Mouse (Mus musculus): ENCODE measurements at regions not wholly inside any gene's neighbourhood (a gene's known extent, or its start where the extent isn't known, plus 50 kb on each side); places are given as distances from the start of the nearest gene placed in this dataset.
"Not testable (repeated sequence)": the region's sequence is repeated elsewhere in the genome, so short reads cannot be mapped to it uniquely, and the experiment has no call there.

DNA sequence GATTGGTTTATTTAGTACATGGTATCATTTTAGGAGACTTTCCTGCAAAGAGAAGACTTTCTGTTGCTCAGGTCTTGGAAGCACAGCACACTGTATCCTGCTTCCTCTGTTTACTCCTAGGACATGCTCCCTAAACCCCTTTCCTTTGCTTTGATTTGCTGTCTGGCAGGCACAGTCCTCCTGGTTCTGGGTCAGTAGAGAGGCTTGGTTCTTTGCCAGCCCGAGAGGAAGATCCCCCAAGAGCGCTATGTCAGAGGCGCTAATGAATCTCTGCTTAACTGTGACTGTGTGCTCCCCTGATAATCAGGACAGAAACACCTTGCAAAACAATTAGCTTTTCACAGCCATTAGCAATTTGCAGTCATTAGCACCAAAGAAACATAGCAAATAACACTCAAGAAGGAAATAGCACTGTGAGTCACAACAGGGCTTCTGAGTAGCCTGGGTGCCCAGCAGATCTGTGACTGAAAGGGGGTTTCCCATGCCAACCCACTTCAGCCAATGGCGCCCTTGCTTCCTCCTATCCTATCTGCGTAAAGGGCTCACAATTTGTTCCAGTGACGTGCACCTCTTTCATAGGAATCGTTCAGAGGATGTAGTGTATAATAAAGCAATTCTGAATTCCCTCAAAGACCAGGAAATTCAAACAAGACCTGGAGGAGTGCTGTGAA lies 145.5 kb downstream of the Gm815 start:
- DNase-seq = peak in 1 of 2 experiments; percentile 10

DNA sequence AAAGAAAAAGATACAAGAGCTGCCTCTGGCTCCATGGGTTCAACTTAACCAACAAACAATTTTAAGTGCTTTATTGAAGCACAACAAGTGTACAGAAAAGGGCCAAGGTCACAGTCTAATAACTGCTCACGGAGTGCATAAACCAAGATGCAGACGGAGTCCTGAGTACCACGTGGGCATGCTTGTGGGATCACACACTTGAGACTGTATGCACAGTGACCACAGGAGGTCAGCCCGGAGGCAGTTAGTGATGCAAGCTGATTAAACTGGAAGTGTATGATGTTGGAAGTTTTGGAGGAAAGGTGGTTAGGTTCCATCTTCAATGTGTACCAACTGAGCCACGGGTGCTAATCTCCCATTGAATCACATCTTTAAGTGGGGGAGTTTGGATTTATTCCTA lies 146.9 kb downstream of the Gm815 start:
- DNase-seq = no peak

DNA sequence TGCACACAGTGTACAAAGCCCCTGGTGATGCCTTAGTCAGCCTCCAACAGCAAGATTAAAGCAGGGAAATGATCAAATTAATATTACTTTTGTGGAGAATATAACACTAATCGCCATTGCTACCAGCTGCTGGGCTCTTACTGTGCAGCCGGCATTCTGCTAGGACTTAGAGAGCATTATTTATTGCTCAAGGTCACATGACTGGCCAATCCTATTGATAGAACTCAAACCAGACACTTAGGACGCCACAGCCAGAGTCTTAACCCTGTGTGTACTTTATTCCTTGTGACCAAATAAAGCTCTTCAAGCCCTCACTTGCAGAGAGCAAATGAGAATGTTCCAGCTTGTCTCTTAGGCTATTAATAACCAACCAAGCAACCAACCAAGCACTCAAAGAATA lies 152.6 kb downstream of the Gm815 start:
- DNase-seq = no peak

DNA sequence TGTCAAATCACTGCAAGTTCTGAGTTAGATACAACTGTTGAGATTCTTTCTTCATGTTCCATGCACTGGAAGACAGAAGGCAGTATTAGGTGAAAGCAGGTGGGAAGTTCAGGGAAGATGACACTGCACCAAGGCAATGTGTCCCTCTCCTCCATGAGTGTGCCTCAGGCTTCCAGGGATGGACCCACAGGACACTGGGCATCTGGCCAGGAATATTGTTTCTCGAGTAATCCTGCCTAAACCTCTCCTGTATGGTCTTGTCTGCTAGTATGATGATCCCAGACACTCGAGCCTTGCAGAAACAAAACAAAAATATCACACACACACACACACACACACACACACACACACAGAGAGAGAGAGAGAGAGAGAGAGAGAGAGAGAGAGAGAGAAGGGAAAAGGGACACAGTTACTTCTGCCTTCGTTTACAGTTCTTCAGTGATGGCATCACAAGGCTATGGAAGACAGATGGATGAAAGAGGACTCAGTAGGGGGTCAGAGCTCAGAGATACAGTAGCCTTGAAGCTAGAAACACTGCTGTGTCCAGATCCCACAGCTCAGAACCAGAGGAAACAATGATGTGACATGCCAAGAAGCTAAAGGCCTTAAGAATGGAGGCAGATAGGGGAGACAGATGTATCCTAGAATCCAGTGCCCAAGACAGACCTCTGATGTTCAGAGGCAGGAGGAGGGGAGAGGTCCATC lies 154.8 kb downstream of the Gm815 start:
- DNase-seq = peak; percentile 43 to 44

DNA sequence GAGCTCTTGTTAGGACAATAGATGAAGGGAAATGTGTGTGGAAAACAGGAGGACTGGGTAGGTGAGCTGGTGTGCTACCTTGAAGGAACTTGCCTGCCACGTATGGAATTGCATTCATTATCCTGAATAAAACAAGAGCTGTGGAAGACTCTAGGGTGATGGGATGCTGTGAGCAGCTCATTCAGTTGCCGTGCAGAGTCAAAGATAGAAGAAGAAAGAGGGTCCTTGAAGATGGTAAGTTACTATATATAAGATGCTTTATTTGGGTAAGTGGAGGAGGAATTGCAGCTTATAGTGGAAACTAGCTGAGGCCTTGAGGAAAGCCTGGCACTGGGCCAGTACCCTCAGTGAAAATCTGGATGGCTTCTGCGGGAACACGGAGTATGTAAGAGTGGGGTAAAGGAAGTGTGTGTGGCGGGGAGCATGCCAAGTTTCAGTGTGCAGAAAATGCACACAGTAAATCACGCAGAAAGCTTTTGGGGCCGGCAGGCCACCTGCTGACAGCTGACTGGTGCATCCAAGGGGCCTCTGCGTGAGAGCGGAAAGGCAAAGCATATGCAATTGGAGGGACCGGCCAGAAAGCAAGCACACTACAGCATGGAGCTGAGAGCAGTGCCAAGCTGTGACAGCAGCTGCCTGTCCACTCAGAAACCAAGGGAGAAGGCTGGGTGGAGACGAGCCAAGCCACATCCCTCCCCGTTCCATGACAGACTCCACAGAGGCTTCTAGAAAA lies 149.7 kb upstream of the Vldlr start:
- DNase-seq = peak; percentile 80 to 82

DNA sequence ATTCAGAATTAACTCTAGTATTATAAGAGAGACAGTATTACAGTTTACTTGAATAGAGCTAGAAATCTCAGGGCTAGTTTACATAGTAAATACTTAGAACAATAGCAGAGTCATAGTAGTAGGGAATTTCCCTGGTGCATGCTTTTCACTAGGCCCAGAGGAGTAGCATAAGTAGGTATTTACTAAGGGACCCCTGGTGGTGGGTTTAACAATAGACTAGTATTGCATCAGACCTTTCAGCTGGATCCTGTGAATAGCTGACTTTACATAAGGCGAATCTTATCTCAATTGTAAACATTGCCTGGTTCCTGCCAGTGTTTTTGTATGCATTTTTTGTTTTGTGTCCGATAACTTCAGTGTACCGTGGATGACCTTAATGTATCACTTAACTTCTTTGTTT lies 143.0 kb upstream of the Vldlr start:
- DNase-seq = no peak

DNA sequence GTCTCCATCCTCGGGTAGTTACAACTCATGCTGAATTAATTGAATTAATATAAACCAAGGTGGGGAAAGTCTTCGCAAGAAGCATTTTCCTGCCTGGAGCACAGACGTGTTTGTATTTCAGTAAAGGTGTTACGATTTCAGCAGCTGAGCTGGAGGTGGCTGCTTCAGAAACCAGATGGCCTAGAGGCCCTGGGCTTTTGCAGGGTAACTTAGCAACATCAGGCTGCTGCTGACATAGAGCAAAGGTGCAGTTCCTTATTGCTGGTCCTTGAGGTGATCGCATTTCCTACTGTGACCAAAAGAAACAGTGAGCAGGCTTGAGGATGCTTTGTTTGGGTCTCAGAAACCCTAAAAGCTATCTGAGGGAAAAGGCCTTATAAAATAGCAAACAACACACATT lies 141.3 kb upstream of the Vldlr start:
- no peak for DNase-seq

DNA sequence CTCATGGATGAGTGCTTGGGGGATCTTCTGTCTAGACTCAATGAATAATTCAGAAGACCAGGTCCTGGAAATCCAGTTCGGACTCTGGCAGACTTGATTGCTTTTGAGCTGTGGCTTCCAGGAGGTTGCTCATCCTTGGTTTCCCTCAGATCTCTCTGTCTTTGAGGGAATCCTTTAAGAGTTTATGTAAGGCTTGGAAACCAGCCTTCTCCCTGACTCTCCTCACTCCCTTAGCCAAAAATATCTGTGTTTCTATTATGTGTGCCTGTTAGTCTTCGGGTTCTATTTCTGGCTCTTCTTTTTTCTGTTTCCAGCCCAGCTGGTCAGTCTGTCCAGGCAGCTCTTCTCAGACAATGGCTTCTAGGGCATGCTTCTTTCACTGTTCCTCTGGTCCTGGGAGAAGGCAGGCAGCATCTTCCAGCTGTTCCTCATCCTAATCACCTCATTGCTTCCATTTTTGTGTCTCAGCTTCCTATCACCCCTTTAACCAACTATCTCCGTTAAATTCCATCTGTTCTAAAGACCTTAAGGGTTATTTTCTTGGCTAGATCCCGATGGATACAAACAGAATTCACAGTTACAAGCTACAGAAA lies 139.3 kb upstream of the Vldlr start:
- DNase-seq = no peak

DNA sequence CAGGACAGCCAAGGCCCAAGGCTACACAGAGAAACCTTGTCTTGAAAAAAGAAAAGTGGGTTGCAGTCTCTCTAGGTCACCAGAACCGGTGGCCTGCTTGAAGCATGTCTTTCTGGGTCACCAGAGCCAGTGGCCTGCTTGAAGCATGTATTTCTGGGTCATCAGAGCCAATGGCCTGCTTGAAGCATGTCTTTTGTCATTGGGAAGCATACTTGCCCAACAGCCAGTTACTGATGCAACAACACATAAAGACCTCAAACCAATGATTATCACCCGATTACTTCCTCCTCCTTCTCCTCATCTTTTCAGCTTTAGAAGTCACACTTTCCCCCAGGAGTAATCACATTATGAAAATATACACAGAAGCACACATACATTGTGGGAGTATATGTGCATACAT lies 128.9 kb upstream of the Vldlr start:
- DNase-seq = peak in 1 of 2 experiments; percentile 5

DNA sequence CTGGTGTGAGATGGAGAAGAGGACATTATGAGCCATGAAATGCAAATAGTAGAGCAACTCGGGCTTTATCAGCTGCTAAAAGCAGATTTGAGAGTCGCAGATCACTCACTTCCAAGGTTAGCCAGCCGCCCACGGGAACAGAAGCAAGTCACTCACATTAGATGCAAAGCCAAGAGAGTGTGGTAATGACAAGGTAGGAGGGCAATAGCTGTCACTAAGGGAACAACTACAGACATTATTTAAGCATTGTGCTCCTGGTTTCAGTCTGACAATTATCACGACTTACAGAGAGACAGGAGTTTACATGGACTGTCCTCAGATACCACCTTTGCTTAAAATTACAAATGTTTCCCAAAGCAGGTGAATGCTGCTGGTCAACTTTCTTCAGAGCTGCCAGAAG lies 128.5 kb upstream of the Vldlr start:
- DNase-seq = no peak

DNA sequence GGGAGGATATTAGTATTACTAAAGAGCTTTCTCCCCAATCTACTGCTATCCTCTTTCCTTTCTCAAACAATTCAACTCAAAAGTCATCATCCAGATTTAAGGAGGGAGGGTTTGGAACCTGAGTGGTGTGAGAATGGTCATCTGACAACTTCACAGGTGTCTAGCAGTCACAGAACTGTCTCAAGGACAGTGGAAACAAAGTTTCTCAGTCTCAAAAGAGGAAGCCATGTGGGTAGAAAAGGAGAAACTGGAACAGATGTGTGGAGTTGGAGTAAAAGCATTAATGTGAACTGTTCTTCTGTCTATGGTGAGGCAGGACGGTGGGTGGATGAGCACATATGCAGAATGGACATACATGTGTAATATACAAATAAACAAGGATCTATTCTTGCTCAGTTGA lies 127.2 kb upstream of the Vldlr start:
- no peak for DNase-seq

DNA sequence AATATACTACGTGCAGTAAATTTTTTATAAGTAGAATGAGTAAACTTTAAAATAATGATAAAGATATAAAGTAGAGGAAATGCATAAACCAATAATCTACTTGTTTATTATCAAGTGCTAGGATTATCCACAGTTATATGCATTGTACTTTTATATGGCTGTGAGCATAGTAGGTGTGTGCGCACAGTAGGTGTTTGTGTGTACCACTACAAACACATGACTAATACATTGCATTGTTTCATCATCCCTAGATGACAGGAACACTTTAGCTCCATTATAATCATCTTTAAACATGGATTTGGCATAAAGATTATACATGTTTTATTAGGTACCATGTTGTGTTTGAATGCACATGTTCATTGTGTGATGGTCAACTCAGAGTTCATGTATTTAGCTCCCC lies 124.7 kb upstream of the Vldlr start:
- no peak for DNase-seq

DNA sequence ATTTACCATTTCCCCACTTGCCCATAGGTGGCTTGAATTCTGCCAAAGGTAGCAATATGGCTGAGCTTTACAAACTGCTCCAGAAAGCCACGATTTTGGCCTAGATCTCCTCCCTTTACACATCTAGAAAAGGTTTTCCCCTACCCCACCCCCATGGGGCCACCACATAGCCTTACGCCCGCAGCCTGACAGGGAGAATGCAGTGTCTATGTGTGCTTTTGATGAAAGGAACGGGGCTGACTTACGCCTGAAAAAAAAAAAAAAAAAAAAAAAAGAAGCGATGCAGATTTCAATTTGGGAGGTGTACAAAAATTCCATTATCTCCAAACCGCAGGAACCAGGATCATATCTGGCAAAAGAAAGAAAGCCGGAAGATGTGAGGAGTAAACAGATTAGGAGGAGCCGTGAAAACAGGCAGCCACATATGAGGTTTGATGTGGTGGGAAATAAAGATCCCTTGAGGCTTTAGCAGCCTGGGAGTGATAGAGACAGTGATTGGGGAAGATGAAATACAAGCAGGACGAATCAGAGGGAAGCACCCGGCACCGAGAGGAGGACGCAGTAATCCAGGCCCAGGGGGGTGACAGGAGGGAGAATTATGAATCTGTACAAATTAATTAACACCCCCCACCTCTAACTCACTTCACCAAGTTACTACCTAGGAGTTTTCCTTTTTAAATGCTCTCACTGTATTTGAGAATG lies 121.4 kb upstream of the Vldlr start:
- no peak for DNase-seq

DNA sequence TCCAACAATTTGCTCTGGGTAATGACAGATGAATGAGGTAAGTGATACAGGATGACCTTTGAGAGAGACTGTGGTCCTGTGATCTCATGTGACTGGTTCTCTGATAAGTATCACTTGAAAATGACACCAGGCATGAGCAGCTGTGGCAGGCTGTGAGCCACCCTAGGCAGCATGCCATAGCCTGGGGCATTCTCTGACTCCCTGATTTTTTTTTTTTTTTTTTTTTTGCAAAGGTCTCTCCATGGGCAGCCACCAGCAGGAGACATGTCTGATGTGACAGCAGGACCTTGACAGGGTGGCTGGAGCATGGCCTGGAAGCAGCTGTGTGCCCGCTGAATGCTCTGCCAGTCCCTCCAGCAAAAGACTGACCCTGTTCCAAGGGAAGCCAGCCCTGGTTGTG lies 116.4 kb upstream of the Vldlr start:
- no peak for DNase-seq

DNA sequence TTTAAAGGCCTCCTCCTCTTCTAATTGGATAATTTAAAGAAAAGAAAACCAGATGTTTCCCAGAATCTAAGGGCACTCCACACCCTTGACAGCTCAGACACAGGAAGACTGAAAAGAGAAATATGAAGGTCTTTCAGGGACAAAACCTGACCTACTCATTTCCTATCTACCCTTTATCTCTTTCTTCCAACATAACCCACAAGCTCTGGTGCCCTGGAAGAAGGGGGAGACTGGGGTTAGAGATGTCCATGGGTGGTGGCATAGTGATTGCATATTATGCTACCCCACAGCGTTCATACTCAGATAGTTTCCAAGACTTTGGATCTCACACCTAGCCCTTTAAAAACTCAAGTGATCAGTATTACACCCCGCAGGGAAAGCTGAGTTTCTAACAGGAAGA lies 105.8 kb upstream of the Vldlr start:
- no peak for DNase-seq

DNA sequence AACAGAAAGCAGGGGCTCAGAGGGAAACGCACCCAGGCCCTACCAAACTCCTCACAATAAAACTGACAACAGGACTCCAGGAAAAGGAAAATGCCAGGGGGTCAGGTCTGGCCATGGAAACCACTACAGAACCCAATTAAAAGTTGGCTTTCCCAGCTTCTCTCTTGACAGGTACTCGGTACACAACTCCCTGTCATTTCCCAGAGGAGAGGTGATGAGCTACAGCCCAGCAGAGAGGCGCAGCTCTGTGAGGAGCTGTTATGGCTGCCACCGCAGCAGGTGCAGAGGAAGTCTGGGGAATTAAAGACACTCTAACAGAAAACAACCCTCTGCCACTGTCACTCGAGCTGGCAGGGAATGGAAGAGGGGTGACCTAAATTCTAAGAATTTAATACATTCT lies 95.4 kb upstream of the Vldlr start:
- no peak for DNase-seq

DNA sequence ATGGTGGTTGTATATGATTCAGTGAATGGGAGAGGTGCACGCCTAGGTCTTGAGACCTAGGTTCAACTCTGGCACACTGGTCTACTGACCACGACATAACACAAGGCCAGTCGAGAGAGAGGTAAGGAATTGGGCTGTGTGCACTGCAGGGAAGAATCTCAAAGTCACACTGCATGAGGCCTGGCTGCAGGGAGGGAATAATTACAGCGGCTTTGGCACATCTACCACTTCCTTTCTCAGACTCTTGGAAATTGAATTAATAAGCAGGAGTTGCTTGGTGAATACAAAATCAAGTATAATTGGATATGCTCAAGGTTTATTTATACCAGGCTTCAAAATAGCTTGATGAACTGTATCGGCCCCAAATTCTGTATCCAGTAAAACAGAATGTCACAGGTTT lies 93.9 kb upstream of the Vldlr start:
- DNase-seq = no peak

DNA sequence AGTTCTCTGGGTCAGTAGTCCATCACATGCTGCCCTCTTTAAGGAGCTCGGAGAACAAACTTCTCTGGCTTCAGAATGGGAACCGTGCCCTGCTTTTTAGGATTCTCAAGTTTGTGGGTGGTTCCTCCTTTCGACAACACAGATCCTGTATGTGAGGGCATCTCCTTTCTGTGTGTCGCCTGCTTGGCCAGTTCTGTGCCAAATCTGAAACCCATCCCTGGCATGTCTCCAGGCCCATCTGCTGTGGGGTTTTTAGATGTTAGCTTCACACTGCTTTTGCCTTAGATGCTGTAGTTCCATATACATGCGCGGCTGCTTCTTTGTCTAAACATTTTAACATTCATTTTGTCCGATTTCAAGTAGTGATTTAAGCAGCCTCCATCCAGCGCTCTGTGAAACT lies 93.0 kb upstream of the Vldlr start:
- DNase-seq = peak; percentile 82

DNA sequence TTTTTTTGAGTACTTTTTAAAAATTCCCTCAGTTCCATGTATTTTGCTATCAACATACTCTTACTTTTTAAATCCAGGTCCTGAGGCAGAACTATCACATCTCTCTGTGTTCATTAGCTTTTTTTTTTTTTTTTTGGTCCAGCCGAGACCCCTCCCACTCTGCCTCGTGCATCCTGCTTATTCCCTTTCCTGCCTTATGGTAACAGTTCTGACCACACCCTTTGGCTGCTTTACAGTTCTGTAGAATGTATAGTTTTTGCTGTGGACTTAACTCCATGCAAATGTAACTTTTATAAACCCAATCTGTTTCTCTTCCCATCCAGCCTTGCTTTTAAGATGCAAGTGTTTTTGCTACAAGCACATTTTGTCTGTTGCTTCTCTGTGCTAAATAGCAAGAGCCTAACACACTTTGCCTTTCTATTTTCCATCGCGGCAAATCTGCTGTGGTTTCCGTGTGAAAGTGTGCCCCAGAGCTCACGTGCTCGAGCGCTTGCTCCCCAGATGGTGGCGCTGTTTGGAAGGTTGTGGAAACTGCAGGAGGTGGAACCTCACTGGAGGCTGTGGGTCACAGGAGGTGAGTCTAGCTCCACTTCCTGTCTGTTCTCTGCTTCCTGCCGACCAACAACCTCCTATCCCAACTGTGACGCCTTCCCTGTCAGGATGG lies 92.3 kb upstream of the Vldlr start:
- DNase-seq = peak; percentile 36 to 38

DNA sequence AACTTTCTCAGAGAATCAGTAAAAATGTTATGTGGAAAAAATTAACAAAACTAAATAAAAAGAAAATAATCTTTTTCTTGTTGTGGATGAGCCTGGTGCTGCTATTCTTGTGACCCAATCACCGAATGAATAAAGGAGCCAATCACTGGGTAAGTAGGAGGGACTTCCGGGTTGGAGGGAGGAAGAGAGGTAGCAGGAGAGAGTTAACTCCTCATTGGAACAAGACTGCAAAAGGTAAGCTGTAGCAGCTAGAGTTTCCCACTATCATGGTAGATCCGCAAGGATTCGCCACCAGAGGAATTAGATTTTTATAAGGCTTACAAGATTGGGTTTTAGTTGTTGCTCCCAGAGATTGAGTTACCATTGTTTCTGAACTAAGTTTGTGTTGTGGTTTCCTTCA lies 87.8 kb upstream of the Vldlr start:
- not testable (repeated sequence) for DNase-seq

DNA sequence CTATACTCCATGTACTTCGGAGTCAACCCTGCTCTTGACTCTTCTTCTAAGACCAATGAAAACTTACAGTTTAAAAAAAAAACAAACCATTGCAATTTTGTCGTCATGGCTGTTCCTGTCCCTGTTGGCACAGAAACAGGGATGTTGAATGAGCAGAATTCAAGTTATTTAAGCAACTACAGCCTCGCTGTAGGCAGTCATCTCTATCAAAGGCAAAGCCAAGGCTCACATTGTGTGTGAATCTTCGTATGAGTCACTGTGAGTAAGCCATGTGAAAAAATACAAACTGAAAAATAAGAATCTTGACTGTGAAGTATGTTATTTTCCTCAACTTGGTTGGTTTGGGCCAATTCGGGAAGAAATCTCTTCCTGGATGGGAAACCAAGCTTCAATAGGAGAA lies 81.9 kb upstream of the Vldlr start:
- no peak for DNase-seq

DNA sequence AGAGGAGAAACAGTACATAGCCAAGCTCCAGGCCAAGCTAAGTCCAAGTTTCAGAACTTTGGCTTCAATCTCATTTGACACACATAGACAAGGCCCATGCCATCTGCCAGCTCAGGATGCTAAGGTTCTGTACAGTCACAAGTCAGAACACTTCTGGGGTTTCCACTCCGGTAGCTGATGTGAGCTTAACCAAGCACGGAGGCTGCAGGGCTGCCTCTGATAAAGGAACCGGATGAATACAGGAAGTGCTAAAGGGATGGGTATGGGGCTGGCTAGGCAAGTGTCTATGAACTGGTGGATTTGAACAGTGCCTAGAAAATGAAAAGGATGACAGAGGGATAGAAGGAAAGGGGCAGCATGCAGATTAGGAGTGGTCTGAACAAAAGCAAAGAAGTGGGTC lies 75.4 kb upstream of the Vldlr start:
- DNase-seq = no peak

DNA sequence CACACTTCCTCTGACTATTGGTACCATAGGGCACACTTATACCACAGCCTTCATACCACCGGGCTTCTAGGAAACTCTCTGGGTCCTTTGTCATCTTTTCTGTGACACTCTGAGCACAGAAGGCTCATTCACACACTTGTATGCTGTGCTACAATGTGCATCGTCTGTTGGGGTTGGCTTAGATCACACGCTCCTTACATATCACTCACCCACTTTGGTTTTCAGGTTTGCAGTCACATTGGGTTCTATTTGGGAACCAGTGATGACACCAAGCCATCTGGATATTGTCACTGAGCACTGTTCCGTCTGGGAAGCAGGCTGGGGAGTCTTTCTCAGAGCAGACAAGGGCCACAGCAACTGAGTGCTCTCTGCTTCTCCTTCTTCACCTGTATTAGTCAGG lies 74.1 kb upstream of the Vldlr start:
- DNase-seq = no peak

All from cerebellum, adult 18-20 months (tissue).